Mouse (Mus musculus) mouse trophoblast stem cell (cell line): Measurements from ENCODE around the gene Tmc4.

Experiments
- in situ Hi-C, 2 experiments: fragments of 300-500 bp; cut with MseI, MboI; formaldehyde crosslinking; loops; 2 replicates in 1 of 2; 3 replicates in 1 of 2; pipeline ENCODE4 v1.15.1; 2025

The Tmc4 gene

GRCm38 (mm10) chr7:3646188-3646587, 31.2 kb downstream of the Tmc4 start:
- in situ Hi-C loops = loop anchor here in 1 of 2 experiments (10.0 kb wide), 1 partner anchor 59 kb away; the partner anchor contains the start of gene Rps9

GRCm38 (mm10) chr7:3645488-3646025, 31.8 kb downstream of the Tmc4 start:
- in situ Hi-C loops = loop anchor here in 1 of 2 experiments (10.0 kb wide), 1 partner anchor 59 kb away; the partner anchor contains the start of gene Rps9

GRCm38 (mm10) chr7:3644672-3645487, 32.5 kb downstream of the Tmc4 start, which contains the start of gene Cnot3:
Gene Cnot3, plus strand, starts transcription at chr7:3645268.
- in situ Hi-C loops = loop anchor here in 1 of 2 experiments (10.0 kb wide), 1 partner anchor 60 kb away; the partner anchor contains the start of gene Rps9

- in situ Hi-C loops = loop anchor here in 1 of 2 experiments (10.0 kb wide), 1 partner anchor 60 kb away; the partner anchor contains the start of gene Rps9
These were observed 33.0 kb downstream of the Tmc4 start for GRCm38 (mm10) chr7:3644348-3644671.

GRCm38 (mm10) chr7:3643843-3644242, 33.5 kb downstream of the Tmc4 start:
- in situ Hi-C loops = loop anchor here in 1 of 2 experiments (10.0 kb wide), 1 partner anchor 61 kb away; the partner anchor contains the start of gene Rps9

- in situ Hi-C loops = loop anchor here in 1 of 2 experiments (10.0 kb wide), 1 partner anchor 61 kb away; the partner anchor contains the start of gene Rps9
These were observed 33.9 kb downstream of the Tmc4 start for GRCm38 (mm10) chr7:3643412-3643811.

GRCm38 (mm10) chr7:3630478-3630815, 46.9 kb downstream of the Tmc4 start:
- in situ Hi-C loops = no loop called here

GRCm38 (mm10) chr7:3629543-3630477, 47.5 kb downstream of the Tmc4 start, which contains the start of the genes Tfpt and Prpf31:
Gene Tfpt, minus strand, starts transcription at chr7:3629929.
Gene Prpf31, plus strand, starts transcription at chr7:3629985.
- in situ Hi-C loops = no loop called here

- in situ Hi-C loops = no loop called here
These were observed 48.3 kb downstream of the Tmc4 start for GRCm38 (mm10) chr7:3629030-3629429.

- in situ Hi-C loops = no loop called here
These were observed 59.9 kb downstream of the Tmc4 start, which contains the start of gene Ndufa3 for GRCm38 (mm10) chr7:3617242-3617995. Gene Ndufa3, plus strand, starts transcription at chr7:3617373.

- in situ Hi-C loops = no loop called here
These were observed 60.7 kb downstream of the Tmc4 start for GRCm38 (mm10) chr7:3616389-3617241.

GRCm38 (mm10) chr7:3616057-3616388, 61.3 kb downstream of the Tmc4 start, which contains the start of gene Oscar:
Gene Oscar, minus strand, starts transcription at chr7:3616157.
- in situ Hi-C loops = no loop called here
